Mouse (Mus musculus) thymus, adult 2 months (tissue): ENCODE measurements around the gene 5730596B20Rik. TPM values are rescaled to one million over a fixed set of nuclear protein-coding genes. Genes with fewer than 3 reads are reported as not detected.

Experiments
- DNase-seq: peaks from one replicate; pipeline ENCODE4 v3.0.0; 2021
- H3K27ac ChIP-seq: fragments of 200-500 bp; 2 replicates; pipeline ENCODE4 v1.5.1; 2012; ENCODE audit warnings: low read length, control low read depth; ENCODE audit not compliant: control insufficient read depth, insufficient read depth
- H3K27me3 ChIP-seq: fragments of 200-500 bp; 2 replicates; pipeline ENCODE4 v1.6.1; 2012; ENCODE audit warnings: mild to moderate bottlenecking, low read length, moderate library complexity, mixed read lengths; ENCODE audit not compliant: control insufficient read depth, insufficient read depth
- H3K36me3 ChIP-seq: fragments of 200-500 bp; 2 replicates; pipeline ENCODE4 v1.6.1; 2012; ENCODE audit warnings: mild to moderate bottlenecking, low read length, moderate library complexity; ENCODE audit not compliant: control insufficient read depth, insufficient read depth
- H3K4me1 ChIP-seq: fragments of 200-500 bp; replicated peaks from 2 replicates; pipeline ENCODE4 v1.6.1; 2012; ENCODE audit warnings: low read length; ENCODE audit not compliant: control insufficient read depth, insufficient read depth
- H3K4me3 ChIP-seq: fragments of 200-500 bp; 2 replicates; pipeline ENCODE4 v1.5.1; 2012; ENCODE audit warnings: mild to moderate bottlenecking, low read length, control low read depth, moderate library complexity; ENCODE audit not compliant: control insufficient read depth, insufficient read depth
- CTCF ChIP-seq: fragments of 200-500 bp; IDR thresholded peaks from 2 replicates; pipeline ENCODE4 v1.5.1; 2012; ENCODE audit warnings: mild to moderate bottlenecking, control low read depth, low read length, moderate library complexity, borderline replicate concordance; ENCODE audit not compliant: control insufficient read depth, poor library complexity, insufficient read depth; ENCODE audit errors: extremely low read depth
- POLR2A ChIP-seq: fragments of 200-500 bp; IDR thresholded peaks from 2 replicates; pipeline ENCODE4 v1.6.1; 2012; ENCODE audit warnings: mild to moderate bottlenecking, low read length, control low read depth, moderate library complexity; ENCODE audit not compliant: control insufficient read depth, poor library complexity, insufficient read depth; ENCODE audit errors: extremely low read depth
- WGBS: fragments of 180-500 bp; shearing (Covaris S2); methylation state at CpG from one replicate; pipeline ENCODE4 v1.1.7; 2018; 5-methylcytosine and 5-hydroxymethylcytosine counted together
- polyA plus RNA-seq: library from polyadenylated mRNA; depleted of rRNA; stranded (reverse); fragments of >200 nt; gene quantifications from 2 replicates; pipeline ENCODE4 v1.2.3, GENCODE M21; 2012

Gene 5730596B20Rik
- polyA plus RNA-seq, 1 experiment, result 0.04 TPM

DNA sequence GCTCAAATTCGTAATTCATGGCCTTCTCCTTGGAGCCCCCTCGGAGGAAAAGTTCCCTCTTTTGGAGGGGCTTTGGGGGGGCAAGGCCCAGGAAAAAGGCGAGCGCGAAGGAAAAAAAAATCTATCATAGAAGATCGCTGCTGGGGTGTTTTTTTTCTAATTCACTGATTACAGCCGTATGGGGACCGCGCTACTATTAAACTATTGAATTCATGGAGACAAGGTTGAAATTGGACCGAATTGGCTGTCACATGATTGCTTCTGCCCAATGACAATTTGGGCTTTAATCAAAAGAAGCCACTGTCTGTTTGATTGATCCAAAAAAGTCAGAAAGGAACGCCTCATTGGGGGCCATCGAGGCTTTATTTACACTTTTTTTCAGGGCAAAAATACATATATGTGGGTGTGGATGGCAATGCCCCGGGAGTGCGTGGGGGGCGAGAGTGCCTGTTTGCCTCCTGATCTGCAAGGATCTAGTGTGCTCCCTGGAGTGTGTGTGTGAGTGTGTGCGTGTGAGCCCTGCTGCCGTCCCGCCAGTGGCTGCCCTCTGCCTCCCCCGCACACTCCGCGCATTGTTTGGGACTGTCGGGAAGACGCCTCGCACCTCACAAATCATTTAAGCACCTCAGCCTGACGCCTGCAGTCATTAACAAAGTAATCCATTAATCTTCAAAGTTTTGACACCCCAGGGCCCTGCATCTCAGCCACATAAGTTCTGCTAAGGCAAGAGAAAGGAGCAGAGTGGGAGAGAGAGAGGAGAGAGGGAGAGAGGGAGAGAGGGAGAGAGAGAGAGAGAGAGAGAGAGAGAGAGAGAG, 12.5 kb upstream of the 5730596B20Rik start, which contains the start of gene Hoxa2:
TSS of gene Hoxa2 (minus strand) at position 206 of the 815 bp plus-strand sequence.
- peak within 1 kb of the TSS; percentile 19; the same call in 1 of the 2 replicates for H3K4me3 ChIP-seq
- WGBS, result 39% methylated on average over 25 of the region's 25 CpGs
- H3K4me1 ChIP-seq, result peaks cover 2% of the 10 kb centered on the region; the same call in 1 of the 2 replicates
- DNase-seq, result no peak
- H3K27me3 ChIP-seq, result peaks cover 5% of the 10 kb centered on the region
- H3K27ac ChIP-seq, result no peak within 1 kb of the TSS; the same call in 1 of the 2 replicates
- no peaks in the 10 kb centered on the region for H3K36me3 ChIP-seq
- no peak for TF ChIP-seq CTCF
- TF ChIP-seq POLR2A, result no peak

DNA sequence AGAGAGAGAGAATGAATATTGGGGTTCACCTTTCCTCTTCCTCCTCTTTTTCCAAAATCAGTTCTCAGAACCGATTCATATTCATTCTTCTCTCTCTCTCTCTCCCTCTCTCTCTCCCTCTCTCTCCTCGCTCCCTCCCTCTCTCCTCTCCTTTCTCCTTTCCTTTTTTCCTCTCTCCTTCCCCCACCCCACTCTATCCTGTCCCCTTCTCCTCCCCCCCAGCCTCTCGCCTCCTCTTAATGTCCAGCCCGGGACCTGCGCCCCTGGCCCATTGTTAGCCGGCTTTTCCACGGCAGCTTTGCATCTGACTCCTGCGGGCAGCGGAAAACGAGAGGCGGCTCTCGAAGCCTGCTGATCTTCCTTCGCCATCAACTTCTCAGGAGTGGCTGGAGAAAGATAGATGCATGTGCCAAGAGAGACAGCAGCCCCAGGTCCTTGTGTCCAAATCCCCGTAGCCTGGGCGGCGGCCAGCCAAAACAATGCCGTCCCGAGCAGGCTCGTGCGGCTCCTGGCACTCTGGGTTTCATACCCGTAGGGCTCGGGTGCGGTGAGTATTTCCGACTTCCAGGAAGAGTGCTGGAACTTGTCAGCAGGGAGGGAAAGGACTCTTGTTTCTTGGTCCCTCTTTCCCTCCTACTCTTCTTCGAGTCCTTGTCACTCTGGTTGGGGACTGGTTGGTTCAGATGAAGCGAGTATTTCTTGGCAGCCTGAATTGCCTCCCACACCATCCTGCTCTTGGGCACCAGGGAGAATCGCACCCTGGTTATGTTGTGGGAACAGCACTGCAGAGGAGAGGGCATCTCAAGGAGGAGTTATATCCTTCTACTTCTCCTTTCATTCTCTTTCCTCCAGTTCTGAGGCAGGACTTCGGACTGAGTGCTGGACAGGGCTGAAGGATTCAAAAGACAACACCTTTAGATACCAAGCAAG, 11.6 kb upstream of the 5730596B20Rik start:
- no peak overlapping the region; the same call in 1 of the 2 replicates for H3K27ac ChIP-seq
- no peaks in the 10 kb centered on the region for H3K4me1 ChIP-seq
- H3K4me3 ChIP-seq, result no peak overlapping the region
- H3K27me3 ChIP-seq, result peaks cover 5% of the 10 kb centered on the region
- WGBS, result 86% methylated on average over 28 of the region's 28 CpGs
- no peak for DNase-seq
- no peak for TF ChIP-seq CTCF
- no peak for TF ChIP-seq POLR2A
- H3K36me3 ChIP-seq, result no peaks in the 10 kb centered on the region

DNA sequence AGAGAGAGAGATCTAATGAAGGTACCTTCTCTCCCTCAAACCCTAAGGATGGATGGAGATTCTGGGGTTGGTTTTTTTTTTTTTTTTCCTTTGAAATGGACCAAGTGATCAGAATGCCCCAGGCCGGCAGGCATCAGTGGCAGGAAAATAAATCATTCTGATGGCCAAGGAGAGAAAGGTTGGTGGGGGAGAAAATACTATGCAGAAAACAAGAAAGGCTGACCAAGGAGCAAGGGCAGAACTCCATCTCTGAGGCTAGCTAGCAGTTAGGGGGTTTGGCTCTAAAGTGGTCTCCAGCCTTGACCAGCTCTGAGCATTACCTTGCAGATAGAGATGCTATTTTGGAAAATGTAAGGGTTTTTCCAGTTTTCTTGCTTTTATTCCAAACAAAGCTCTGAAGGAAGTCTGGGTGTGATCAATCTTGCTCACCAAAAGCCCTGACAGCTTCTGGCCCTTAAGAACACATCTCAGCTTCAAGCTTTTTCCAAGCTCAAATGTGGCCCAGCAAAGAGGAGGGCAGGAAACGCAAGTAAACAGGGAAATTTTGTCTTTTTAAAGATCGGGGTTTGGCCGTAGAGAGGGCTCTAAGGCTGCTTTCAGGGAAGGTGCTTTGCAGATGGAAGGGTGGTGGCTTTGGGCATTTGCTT, 10.7 kb upstream of the 5730596B20Rik start:
- Histone ChIP-seq H3K36me3 (no peaks in the 10 kb centered on the region), H3K27me3 (peaks cover 5% of the 10 kb centered on the region), H3K4me1 (no peaks in the 10 kb centered on the region), H3K27ac (no peak overlapping the region), H3K4me3 (no peak overlapping the region)
- DNase-seq, result no peak
- TF ChIP-seq POLR2A (no peak), CTCF (no peak)
- WGBS, result 87% methylated on average over 4 of the region's 4 CpGs

DNA sequence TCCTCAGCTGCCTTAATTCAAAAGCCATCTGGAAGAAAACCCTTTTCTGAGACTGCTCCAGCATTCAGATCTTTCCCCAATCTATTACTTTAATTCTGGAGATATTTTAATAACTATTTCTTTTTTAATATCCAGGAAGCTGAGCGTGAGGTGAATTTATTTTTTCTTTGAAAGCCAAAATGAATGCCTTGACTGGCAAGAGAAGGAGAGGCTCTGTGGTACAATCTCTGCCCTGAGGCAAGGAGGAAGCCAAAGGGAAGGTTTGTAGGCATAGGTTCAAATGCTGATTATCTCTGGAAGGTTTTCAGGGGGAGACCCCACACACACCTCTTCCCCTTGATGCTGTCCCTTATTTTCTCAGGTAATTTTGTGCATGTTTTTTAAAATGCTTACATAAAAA, 10.1 kb upstream of the 5730596B20Rik start:
- 96% methylated on average over 1 of the region's 1 CpGs for WGBS
- TF ChIP-seq POLR2A, result no peak
- TF ChIP-seq CTCF, result no peak
- no peaks in the 10 kb centered on the region for H3K4me1 ChIP-seq
- H3K36me3 ChIP-seq, result no peaks in the 10 kb centered on the region
- H3K27ac ChIP-seq, result no peak overlapping the region
- H3K27me3 ChIP-seq, result peaks cover 5% of the 10 kb centered on the region
- no peak for DNase-seq
- H3K4me3 ChIP-seq, result no peak overlapping the region

DNA sequence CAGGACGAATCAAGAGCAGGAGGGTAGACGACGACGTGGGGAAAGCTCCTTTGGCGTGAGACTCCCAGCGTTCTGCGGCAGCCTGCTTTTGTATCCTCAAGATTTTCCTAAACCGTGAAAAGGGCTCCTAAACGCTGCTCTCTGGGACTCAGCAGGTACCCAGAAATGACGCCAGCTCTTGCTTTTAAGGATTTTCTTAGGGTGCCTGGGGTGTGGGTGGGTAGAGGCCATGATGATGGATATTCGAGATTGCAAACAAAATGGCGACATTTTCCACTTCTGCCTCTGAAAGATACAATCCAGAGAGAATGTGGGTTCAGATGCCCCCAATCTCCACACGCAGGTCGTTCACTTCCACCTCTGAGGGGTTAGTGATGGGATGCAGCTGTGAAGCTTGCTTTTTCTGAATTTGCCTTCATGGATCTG, 9.5 kb upstream of the 5730596B20Rik start:
- Histone ChIP-seq H3K4me1 (no peaks in the 10 kb centered on the region), H3K27ac (peak overlapping the region; percentile 51; the same call in 1 of the 2 replicates), H3K4me3 (no peak overlapping the region), H3K27me3 (peaks cover 4% of the 10 kb centered on the region), H3K36me3 (no peaks in the 10 kb centered on the region)
- no peak for TF ChIP-seq POLR2A
- no peak for TF ChIP-seq CTCF
- no peak for DNase-seq
- 95% methylated on average over 14 of the region's 14 CpGs for WGBS
